Mouse (Mus musculus): ENCODE measurements around the gene Rtl8c. TPM values are rescaled to one million over a fixed set of nuclear protein-coding genes. Genes with fewer than 3 reads are reported as not detected.
A peak's percentile ranks its signal among the peaks of the same experiment; 100 is the strongest.
"Not testable (repeated sequence)": the region's sequence is repeated elsewhere in the genome, so short reads cannot be mapped to it uniquely, and the experiment has no call there.

The Rtl8c gene
- total RNA-seq (2021), result 100 to 1,000 TPM; 238 to 271 TPM

GRCm38 (mm10) chrX:53607242-53608121, at the start of gene Rtl8c:
Gene Rtl8c (plus strand): TSS chrX:53608032.
- peak; percentile 69 to 74 for DNase-seq (ENCODE audit: low spot score in 2 of 2)
- intact Hi-C loops (cut with DNase I), result loop anchor here (5.0 kb wide), 1 partner anchor 65 kb away; the partner anchor contains the start of gene Rtl8b

DNA sequence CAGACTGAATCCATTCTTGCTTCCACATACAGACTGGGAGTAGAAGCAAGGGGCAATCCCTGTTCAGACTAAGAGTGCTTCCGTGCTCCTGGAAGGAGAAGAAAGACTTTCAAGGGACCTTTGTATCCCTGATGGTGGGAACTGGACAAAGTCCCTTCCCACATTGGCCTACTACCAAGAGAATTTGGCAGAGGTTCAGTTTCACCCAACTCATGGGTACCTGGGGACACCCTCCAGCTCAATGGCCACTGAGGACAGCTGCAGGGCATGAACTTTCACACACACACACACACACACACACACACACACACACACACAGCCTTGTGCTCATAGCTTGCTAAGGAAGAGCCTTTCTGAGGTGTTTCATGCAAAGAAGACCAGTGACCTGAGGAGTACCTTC, 28.5 kb upstream of the Rtl8c start:
- intact Hi-C loops (cut with DNase I), result no loop called here
- DNase-seq (ENCODE audit: low spot score in 2 of 2), result no peak

- intact Hi-C loops (cut with DNase I); DNase-seq (ENCODE audit: low spot score in 2 of 2): not testable (repeated sequence)
Measured at GRCm38 (mm10) chrX:53581407-53581806, 26.4 kb upstream of the Rtl8c start.

- intact Hi-C loops (cut with DNase I), result not testable (repeated sequence)
Measured at GRCm38 (mm10) chrX:53583404-53583803, 24.4 kb upstream of the Rtl8c start.

GRCm38 (mm10) chrX:53599993-53600392, 7.8 kb upstream of the Rtl8c start:
- intact Hi-C loops (cut with DNase I), result not testable (repeated sequence)
- DNase-seq (ENCODE audit: low spot score in 2 of 2), result peak; percentile 17 to 27

More at GRCm38 (mm10) chrX:53583404-53583803, 24.4 kb upstream of the Rtl8c start:
- not testable (repeated sequence) for DNase-seq (ENCODE audit: low spot score in 2 of 2)

GRCm38 (mm10) chrX:53606176-53606575, 1.7 kb upstream of the Rtl8c start:
- intact Hi-C loops (cut with DNase I), result loop anchor here (5.0 kb wide), 1 partner anchor 66 kb away; the partner anchor contains the start of gene Rtl8b
- DNase-seq (ENCODE audit: low spot score in 2 of 2), result not testable (repeated sequence)

DNA sequence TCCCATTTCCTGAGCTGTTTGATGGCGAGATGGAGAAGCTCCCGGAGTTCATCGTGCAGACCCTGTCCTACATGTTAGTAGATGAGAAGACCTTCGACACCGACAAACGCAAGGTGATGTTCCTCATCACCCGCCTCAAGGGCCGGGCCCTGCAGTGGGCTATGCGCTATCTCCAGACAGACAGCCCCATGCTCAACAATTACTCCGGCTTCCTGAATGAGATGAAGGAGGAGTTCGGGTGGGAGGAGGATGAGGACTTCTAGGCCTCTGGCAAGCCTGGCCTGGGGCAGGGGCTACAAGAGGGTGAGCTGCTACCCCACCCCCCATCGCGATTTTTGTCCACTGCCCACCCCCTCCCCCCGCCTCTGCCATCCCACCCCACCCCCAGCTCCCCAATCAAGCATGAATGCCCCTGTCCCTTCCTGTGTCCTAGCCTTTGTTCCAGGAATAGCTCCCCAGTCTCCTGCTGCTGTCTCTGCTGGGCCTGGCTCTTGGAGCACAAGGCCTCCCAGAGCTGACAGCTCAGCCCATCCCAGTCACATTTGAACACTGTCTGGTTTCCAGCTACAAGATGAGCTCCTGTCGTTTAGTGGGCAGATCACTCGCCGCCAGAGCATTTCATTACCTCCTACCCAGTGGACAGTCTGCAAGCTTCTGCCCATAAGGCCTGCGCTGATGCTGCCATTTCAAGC, 436 bp downstream of the Rtl8c start:
- intact Hi-C loops (cut with DNase I), result loop anchor here (5.0 kb wide), 1 partner anchor 64 kb away; the partner anchor contains the start of gene Rtl8b
- peak; percentile 11 to 14 for DNase-seq (ENCODE audit: low spot score in 2 of 2)

- intact Hi-C loops (cut with DNase I), result loop anchor here (5.0 kb wide), 1 partner anchor 63 kb away; the partner anchor contains the start of gene Rtl8b
- DNase-seq (ENCODE audit: low spot score in 2 of 2), result not testable (repeated sequence)
Measured at GRCm38 (mm10) chrX:53608879-53609278, 1.0 kb downstream of the Rtl8c start, which contains the start of gene Gm14597. Gene Gm14597 (minus strand): TSS chrX:53608979.

- intact Hi-C loops (cut with DNase I), result no loop called here
- peak; percentile 30 to 46 for DNase-seq (ENCODE audit: low spot score in 2 of 2)
Measured at GRCm38 (mm10) chrX:53610571-53610970, 2.7 kb downstream of the Rtl8c start.

DNA sequence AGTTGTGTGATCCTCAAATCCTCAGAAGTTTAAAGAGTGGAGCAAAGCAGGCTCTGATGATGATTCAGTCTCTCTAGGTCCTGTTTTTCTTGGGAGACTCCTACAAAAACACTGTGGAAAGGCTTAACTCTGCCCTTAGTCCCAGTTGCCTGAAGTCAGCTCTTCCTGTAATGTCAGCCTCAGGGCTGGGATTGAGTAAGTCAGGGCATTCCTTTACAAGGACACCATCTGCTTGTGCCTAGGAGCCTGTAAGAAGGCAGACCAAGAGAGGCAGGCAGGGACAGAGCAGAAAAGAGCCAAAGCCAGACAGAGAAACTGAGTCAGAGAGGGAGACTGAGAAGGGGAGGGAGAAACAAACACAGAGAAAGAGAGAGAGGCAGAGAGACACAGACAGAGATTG, 3.6 kb downstream of the Rtl8c start:
- intact Hi-C loops (cut with DNase I); DNase-seq (ENCODE audit: low spot score in 2 of 2): not testable (repeated sequence)

DNA sequence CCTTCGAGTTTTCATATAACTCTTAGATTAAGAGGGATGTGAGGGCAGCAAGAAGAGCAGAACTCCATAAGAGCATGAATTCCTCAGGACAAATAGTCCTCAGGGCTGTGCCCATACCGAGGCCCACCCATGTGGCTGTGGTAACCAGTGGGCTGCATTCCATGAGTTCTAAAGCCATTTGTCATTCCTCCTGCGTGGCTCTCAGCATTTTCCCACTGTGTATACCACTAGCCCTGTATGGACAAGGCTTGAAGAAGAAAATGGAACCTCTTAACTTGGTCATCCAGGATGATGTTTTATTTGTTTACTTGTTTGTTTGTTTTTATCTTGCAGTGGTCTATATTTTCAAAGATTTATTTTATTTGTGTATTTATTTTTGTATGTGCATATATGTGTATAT, 30.3 kb downstream of the Rtl8c start:
- DNase-seq (ENCODE audit: low spot score in 2 of 2); intact Hi-C loops (cut with DNase I): not testable (repeated sequence)

DNA sequence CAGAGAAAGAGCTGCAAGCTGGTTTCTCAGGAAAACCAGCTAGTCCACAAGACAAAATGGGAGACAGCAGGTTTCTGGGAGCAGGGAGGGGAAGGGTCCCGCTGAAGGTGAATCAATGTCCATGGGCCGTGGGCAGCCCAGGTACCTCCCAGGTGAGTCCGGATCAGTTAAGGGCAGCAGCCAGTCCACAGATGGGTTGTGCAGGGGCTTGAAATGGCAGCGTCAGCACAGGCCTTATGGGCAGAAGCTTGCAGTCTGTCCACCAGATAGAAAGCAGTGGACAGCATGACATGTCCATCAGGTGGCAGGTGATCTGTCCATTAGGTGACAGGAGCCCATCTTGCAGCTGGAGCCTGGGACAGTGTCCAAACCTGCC, 34.8 kb downstream of the Rtl8c start:
- intact Hi-C loops (cut with DNase I); DNase-seq (ENCODE audit: low spot score in 2 of 2): not testable (repeated sequence)

- DNase-seq (ENCODE audit: low spot score in 2 of 2), result peak; percentile 53 to 71
- intact Hi-C loops (cut with DNase I), result not testable (repeated sequence)
Measured at GRCm38 (mm10) chrX:53642980-53643961, 35.4 kb downstream of the Rtl8c start, which contains the start of gene Rtl8a. Gene Rtl8a (minus strand): TSS chrX:53643682.

GRCm38 (mm10) chrX:53645885-53646284, 38.1 kb downstream of the Rtl8c start:
- no peak for DNase-seq (ENCODE audit: low spot score in 2 of 2)

GRCm38 (mm10) chrX:53652917-53653316, 45.1 kb downstream of the Rtl8c start:
- not testable (repeated sequence) for DNase-seq (ENCODE audit: low spot score in 2 of 2)

More at GRCm38 (mm10) chrX:53645885-53646284, 38.1 kb downstream of the Rtl8c start:
- intact Hi-C loops (cut with DNase I), result no loop called here

More at GRCm38 (mm10) chrX:53652917-53653316, 45.1 kb downstream of the Rtl8c start:
- intact Hi-C loops (cut with DNase I), result not testable (repeated sequence)

Measured in left cerebral cortex, postnatal 36 days (tissue).